Mouse (Mus musculus): ENCODE measurements around the gene Htr1f.

DNA sequence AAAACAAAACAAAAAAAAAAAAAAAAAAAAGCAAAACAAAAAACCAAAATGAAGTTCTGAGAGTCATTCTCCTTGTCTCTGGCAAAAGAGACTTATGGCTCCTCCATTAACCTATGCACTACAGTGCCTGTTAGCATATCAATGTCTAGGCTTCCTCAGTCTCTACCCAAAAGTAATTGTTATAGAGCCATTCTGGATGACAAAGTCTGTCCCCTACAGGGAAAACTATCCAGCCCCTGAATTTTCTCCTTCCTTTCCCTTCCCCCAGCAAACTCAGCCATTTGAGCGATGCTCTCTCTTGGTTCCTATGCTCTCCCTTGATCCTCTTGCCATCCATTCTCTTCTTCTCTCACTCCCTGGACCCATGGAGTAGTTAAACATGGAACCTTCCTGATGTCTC, 229.8 kb downstream of the Htr1f start:
- TF ChIP-seq CTCF (IDR thresholded peaks at IDR 0.05; ENCODE audit: borderline replicate concordance, insufficient read depth, low read depth, low read length) (no peak), POLR2A (IDR thresholded peaks at IDR 0.05; ENCODE audit: borderline replicate concordance, insufficient read depth, low read length) (no peak)

Measured in cerebellum, adult 2 months (tissue).